Mouse (Mus musculus): ENCODE data around the gene Aspscr1.
A peak's percentile ranks its signal among the peaks of the same experiment; 100 is the strongest.
"Not testable (repeated sequence)": the region's sequence is repeated elsewhere in the genome, so short reads cannot be mapped to it uniquely, and the experiment has no call there.

The Aspscr1 gene

GRCm38 (mm10) chr11:120641869-120642268 is 30.9 kb upstream of the Aspscr1 start:
- DNase-seq = no peak

- DNase-seq = peak in 1 of 2 experiments; percentile 42
Measured at GRCm38 (mm10) chr11:120642939-120643600, 29.7 kb upstream of the Aspscr1 start.

- peak; percentile 94 to 96 for DNase-seq
Measured at GRCm38 (mm10) chr11:120643601-120643987, 29.2 kb upstream of the Aspscr1 start, which contains the start of gene Pycr1. Gene Pycr1 (minus strand): TSS chr11:120643769.

GRCm38 (mm10) chr11:120647047-120647830 is 25.5 kb upstream of the Aspscr1 start:
- peak in 1 of 2 experiments; percentile 34 for DNase-seq

- DNase-seq = peak; percentile 62 to 71
Measured at GRCm38 (mm10) chr11:120648001-120648476, 24.7 kb upstream of the Aspscr1 start, which contains the start of gene Myadml2. Gene Myadml2 (minus strand): TSS chr11:120648158.

- DNase-seq = no peak
Measured at GRCm38 (mm10) chr11:120651872-120652271, 20.9 kb upstream of the Aspscr1 start.

GRCm38 (mm10) chr11:120654741-120655140 is 18.0 kb upstream of the Aspscr1 start:
- DNase-seq = no peak

- no peak for DNase-seq
Measured at GRCm38 (mm10) chr11:120657301-120657700, 15.5 kb upstream of the Aspscr1 start.

- peak; percentile 69 to 81 for DNase-seq
Measured at GRCm38 (mm10) chr11:120658876-120659410, 13.8 kb upstream of the Aspscr1 start.

GRCm38 (mm10) chr11:120659509-120660300 is 13.1 kb upstream of the Aspscr1 start:
- no peak for DNase-seq

- peak in 1 of 2 experiments; percentile 35 for DNase-seq
Measured at GRCm38 (mm10) chr11:120660301-120661075, 12.3 kb upstream of the Aspscr1 start.

- no peak for DNase-seq
Measured at GRCm38 (mm10) chr11:120661076-120661460, 11.7 kb upstream of the Aspscr1 start, which contains the start of gene Notum. Gene Notum (minus strand): TSS chr11:120661175.

GRCm38 (mm10) chr11:120662759-120663158 is 10.0 kb upstream of the Aspscr1 start:
- DNase-seq = peak in 1 of 2 experiments; percentile 25

GRCm38 (mm10) chr11:120663714-120664113 is 9.1 kb upstream of the Aspscr1 start:
- DNase-seq = no peak

GRCm38 (mm10) chr11:120665406-120665805 is 7.4 kb upstream of the Aspscr1 start:
- no peak for DNase-seq

GRCm38 (mm10) chr11:120666617-120667016 is 6.2 kb upstream of the Aspscr1 start:
- DNase-seq = no peak

GRCm38 (mm10) chr11:120673594-120674122 is 885 bp downstream of the Aspscr1 start:
- DNase-seq = no peak

- DNase-seq = not testable (repeated sequence)
Measured at GRCm38 (mm10) chr11:120675875-120676274, 3.1 kb downstream of the Aspscr1 start.

- DNase-seq = no peak
Measured at GRCm38 (mm10) chr11:120676951-120677350, 4.2 kb downstream of the Aspscr1 start.

GRCm38 (mm10) chr11:120679909-120680308 is 7.1 kb downstream of the Aspscr1 start:
- DNase-seq = peak in 1 of 2 experiments; percentile 36

- DNase-seq = no peak
Measured at GRCm38 (mm10) chr11:120682683-120683082, 9.9 kb downstream of the Aspscr1 start.
